Mouse (Mus musculus): ENCODE data around the gene Gm44503. TPM values are rescaled to one million over a fixed set of nuclear protein-coding genes. Genes with fewer than 3 reads are reported as not detected.

Gene Gm44503
- polyA plus RNA-seq, 1 experiment = 0.01 TPM

- H3ac ChIP-seq (ENCODE audit: control insufficient read depth, insufficient read length) = peak overlapping the region; percentile 44
- TF ChIP-seq REST (IDR thresholded peaks at IDR 0.05; ENCODE audit: insufficient read depth, insufficient read length) (peak; percentile 2), MAX (IDR thresholded peaks at IDR 0.05; ENCODE audit: low read depth) (no peak), CEBPB (IDR thresholded peaks at IDR 0.05; ENCODE audit: insufficient read depth, poor library complexity, severe bottlenecking) (no peak), POLR2AphosphoS2 (IDR thresholded peaks at IDR 0.05; ENCODE audit: insufficient read length, low read depth) (no peak), POLR2A (IDR thresholded peaks at IDR 0.05; ENCODE audit: insufficient read length, low read depth) (peak; percentile 49), MYOD1 (IDR thresholded peaks at IDR 0.05; ENCODE audit: control insufficient read depth in 1 of 3, insufficient read length in 2 of 3, low read depth in 2 of 3) (no peak)
- peaks cover 10% of the 10 kb centered on the region for H3K79me2 ChIP-seq (ENCODE audit: control insufficient read depth, insufficient read depth)
- H3K36me3 ChIP-seq (ENCODE audit: control insufficient read depth, insufficient read depth) = no peaks in the 10 kb centered on the region
- peak overlapping the region; percentile 97 for H3K4me2 ChIP-seq (ENCODE audit: low read depth)
- no peaks in the 10 kb centered on the region for H3K27me3 ChIP-seq (ENCODE audit: control insufficient read depth, insufficient read depth, insufficient read length)
- H3K4me3 ChIP-seq = peak overlapping the region; percentile 92
Observed at GRCm38 (mm10) chr9:73039222-73039945, 80.7 kb downstream of the Gm44503 start.

GRCm38 (mm10) chr9:73040080-73040479 lies 81.4 kb downstream of the Gm44503 start, which contains the start of gene Pigb:
Pigb (minus strand) TSS chr9:73040378.
- peak within 1 kb of the TSS; percentile 92 for H3K4me3 ChIP-seq
- no peak for TF ChIP-seq MYOD1 (IDR thresholded peaks at IDR 0.05; ENCODE audit: control insufficient read depth in 1 of 3, insufficient read length in 2 of 3, low read depth in 2 of 3)
- no peak for TF ChIP-seq CEBPB (IDR thresholded peaks at IDR 0.05; ENCODE audit: insufficient read depth, poor library complexity, severe bottlenecking)
- no peak for TF ChIP-seq MAX (IDR thresholded peaks at IDR 0.05; ENCODE audit: low read depth)

GRCm38 (mm10) chr9:73044146-73045079 lies 85.8 kb downstream of the Gm44503 start, which contains the start of gene Rab27a:
Rab27a (plus strand) TSS chr9:73044854.
- peaks cover 10% of the 10 kb centered on the region for H3K79me2 ChIP-seq (ENCODE audit: control insufficient read depth, insufficient read depth)
- H3K36me3 ChIP-seq (ENCODE audit: control insufficient read depth, insufficient read depth) = no peaks in the 10 kb centered on the region
- no peak within 1 kb of the TSS for H3ac ChIP-seq (ENCODE audit: control insufficient read depth, insufficient read length)
- H3K27me3 ChIP-seq (ENCODE audit: control insufficient read depth, insufficient read depth, insufficient read length) = no peaks in the 10 kb centered on the region
- TF ChIP-seq POLR2AphosphoS2 (IDR thresholded peaks at IDR 0.05; ENCODE audit: insufficient read length, low read depth) (peak; percentile 63), MAX (IDR thresholded peaks at IDR 0.05; ENCODE audit: low read depth) (no peak), REST (IDR thresholded peaks at IDR 0.05; ENCODE audit: insufficient read depth, insufficient read length) (no peak)
- H3K4me3 ChIP-seq = no peak within 1 kb of the TSS
- peak within 1 kb of the TSS; percentile 71 for H3K4me2 ChIP-seq (ENCODE audit: low read depth)

More at GRCm38 (mm10) chr9:73040080-73040479, 81.4 kb downstream of the Gm44503 start, which contains the start of gene Pigb:
- Histone ChIP-seq H3K27me3 (ENCODE audit: control insufficient read depth, insufficient read depth, insufficient read length) (no peaks in the 10 kb centered on the region), H3K79me2 (ENCODE audit: control insufficient read depth, insufficient read depth) (peaks cover 10% of the 10 kb centered on the region), H3K36me3 (ENCODE audit: control insufficient read depth, insufficient read depth) (no peaks in the 10 kb centered on the region), H3K4me2 (ENCODE audit: low read depth) (peak within 1 kb of the TSS; percentile 97), H3ac (ENCODE audit: control insufficient read depth, insufficient read length) (peak within 1 kb of the TSS; percentile 44)

GRCm38 (mm10) chr9:73045204-73045603 lies 86.6 kb downstream of the Gm44503 start:
- H3K4me2 ChIP-seq (ENCODE audit: low read depth) = peak overlapping the region; percentile 71
- peaks cover 5% of the 10 kb centered on the region for H3K79me2 ChIP-seq (ENCODE audit: control insufficient read depth, insufficient read depth)
- no peaks in the 10 kb centered on the region for H3K27me3 ChIP-seq (ENCODE audit: control insufficient read depth, insufficient read depth, insufficient read length)
- no peaks in the 10 kb centered on the region for H3K36me3 ChIP-seq (ENCODE audit: control insufficient read depth, insufficient read depth)
- TF ChIP-seq POLR2A (IDR thresholded peaks at IDR 0.05; ENCODE audit: insufficient read length, low read depth) = no peak
- no peak for TF ChIP-seq MAX (IDR thresholded peaks at IDR 0.05; ENCODE audit: low read depth)
- no peak for TF ChIP-seq SRF (IDR thresholded peaks at IDR 0.05; ENCODE audit: control insufficient read depth, insufficient read length, low read depth)
- TF ChIP-seq MYOG (IDR thresholded peaks at IDR 0.05; ENCODE audit: control insufficient read depth in 1 of 3, insufficient read depth in 1 of 3, insufficient read length in 2 of 3, low read depth in 2 of 3) = no peak
- no peak for TF ChIP-seq USF1 (IDR thresholded peaks at IDR 0.05; ENCODE audit: low read depth)
- no peak for TF ChIP-seq CEBPB (IDR thresholded peaks at IDR 0.05; ENCODE audit: insufficient read depth, poor library complexity, severe bottlenecking)
- TF ChIP-seq TCF12 (IDR thresholded peaks at IDR 0.05; ENCODE audit: insufficient read depth, poor library complexity, severe bottlenecking) = no peak
- TF ChIP-seq REST (IDR thresholded peaks at IDR 0.05; ENCODE audit: insufficient read depth, insufficient read length) = no peak
- TF ChIP-seq POLR2AphosphoS2 (IDR thresholded peaks at IDR 0.05; ENCODE audit: insufficient read length, low read depth) = no peak
- no peak for TF ChIP-seq E2F4 (IDR thresholded peaks at IDR 0.05; ENCODE audit: insufficient read depth)
- H3K4me3 ChIP-seq = no peak overlapping the region
- no peak overlapping the region for H3ac ChIP-seq (ENCODE audit: control insufficient read depth, insufficient read length)

- Histone ChIP-seq H3K4me2 (ENCODE audit: low read depth) (no peak overlapping the region), H3K27me3 (ENCODE audit: control insufficient read depth, insufficient read depth, insufficient read length) (no peaks in the 10 kb centered on the region), H3K36me3 (ENCODE audit: control insufficient read depth, insufficient read depth) (no peaks in the 10 kb centered on the region), H3ac (ENCODE audit: control insufficient read depth, insufficient read length) (no peak overlapping the region), H3K4me3 (no peak overlapping the region), H3K79me2 (ENCODE audit: control insufficient read depth, insufficient read depth) (no peaks in the 10 kb centered on the region)
- TF ChIP-seq SRF (IDR thresholded peaks at IDR 0.05; ENCODE audit: control insufficient read depth, insufficient read length, low read depth) = no peak
- TF ChIP-seq MAX (IDR thresholded peaks at IDR 0.05; ENCODE audit: low read depth) = no peak
- no peak for TF ChIP-seq MYOG (IDR thresholded peaks at IDR 0.05; ENCODE audit: control insufficient read depth in 1 of 3, insufficient read depth in 1 of 3, insufficient read length in 2 of 3, low read depth in 2 of 3)
- no peak for TF ChIP-seq POLR2AphosphoS2 (IDR thresholded peaks at IDR 0.05; ENCODE audit: insufficient read length, low read depth)
- TF ChIP-seq E2F4 (IDR thresholded peaks at IDR 0.05; ENCODE audit: insufficient read depth) = no peak
- no peak for TF ChIP-seq TCF12 (IDR thresholded peaks at IDR 0.05; ENCODE audit: insufficient read depth, poor library complexity, severe bottlenecking)
Observed at GRCm38 (mm10) chr9:73045711-73046110, 87.1 kb downstream of the Gm44503 start.

Measured in myocyte (in vitro differentiated cells).